Mouse (Mus musculus) cerebellum, adult 18-20 months (tissue): ENCODE results near the gene Serbp1.

Source experiments
- DNase-seq, 2 experiments: peaks; one replicate each; pipeline ENCODE4 v3.0.0; 2021

Serbp1 gene

GRCm38 (mm10) chr6:67236491-67237234 is 1.3 kb upstream of the Serbp1 start:
- no peak for DNase-seq

GRCm38 (mm10) chr6:67241263-67241662 is 3.3 kb downstream of the Serbp1 start:
- no peak for DNase-seq

- no peak for DNase-seq
Measured at GRCm38 (mm10) chr6:67243765-67244420, 5.9 kb downstream of the Serbp1 start.

- no peak for DNase-seq
Measured at GRCm38 (mm10) chr6:67244451-67244850, 6.5 kb downstream of the Serbp1 start.

GRCm38 (mm10) chr6:67251095-67251494 is 13.1 kb downstream of the Serbp1 start:
- DNase-seq = no peak

- DNase-seq = no peak
Measured at GRCm38 (mm10) chr6:67264935-67265334, 27.0 kb downstream of the Serbp1 start.

GRCm38 (mm10) chr6:67266159-67266657 is 28.2 kb downstream of the Serbp1 start:
- peak in 1 of 2 experiments; percentile 62 for DNase-seq

GRCm38 (mm10) chr6:67266664-67267407 is 28.9 kb downstream of the Serbp1 start:
- DNase-seq = peak; percentile 95 to 99

- peak; percentile 31 to 57 for DNase-seq
Measured at GRCm38 (mm10) chr6:67267408-67268244, 29.6 kb downstream of the Serbp1 start.

GRCm38 (mm10) chr6:67268245-67268612 is 30.3 kb downstream of the Serbp1 start:
- DNase-seq = no peak

GRCm38 (mm10) chr6:67268983-67269382 is 31.0 kb downstream of the Serbp1 start:
- DNase-seq = no peak

GRCm38 (mm10) chr6:67269459-67269858 is 31.5 kb downstream of the Serbp1 start:
- DNase-seq = no peak

- DNase-seq = no peak
Measured at GRCm38 (mm10) chr6:67277944-67278343, 40.0 kb downstream of the Serbp1 start.

- no peak for DNase-seq
Measured at GRCm38 (mm10) chr6:67281614-67282197, 43.7 kb downstream of the Serbp1 start.

- DNase-seq = no peak
Measured at GRCm38 (mm10) chr6:67282897-67283296, 44.9 kb downstream of the Serbp1 start.

- DNase-seq = no peak
Measured at GRCm38 (mm10) chr6:67292042-67292623, 54.2 kb downstream of the Serbp1 start.

GRCm38 (mm10) chr6:67296126-67296525 is 58.1 kb downstream of the Serbp1 start:
- no peak for DNase-seq

GRCm38 (mm10) chr6:67298742-67299141 is 60.8 kb downstream of the Serbp1 start:
- DNase-seq = no peak

GRCm38 (mm10) chr6:67300300-67300699 is 62.3 kb downstream of the Serbp1 start:
- DNase-seq = no peak

- no peak for DNase-seq
Measured at GRCm38 (mm10) chr6:67300710-67301163, 62.8 kb downstream of the Serbp1 start.

GRCm38 (mm10) chr6:67301230-67301629 is 63.3 kb downstream of the Serbp1 start:
- no peak for DNase-seq

GRCm38 (mm10) chr6:67302471-67302870 is 64.5 kb downstream of the Serbp1 start:
- no peak for DNase-seq
